Mouse (Mus musculus): ENCODE data around the gene Gm28778.
A peak's percentile ranks its signal among the peaks of the same experiment; 100 is the strongest.
"Not testable (repeated sequence)": the region's sequence is repeated elsewhere in the genome, so short reads cannot be mapped to it uniquely, and the experiment has no call there.

The Gm28778 gene

DNA sequence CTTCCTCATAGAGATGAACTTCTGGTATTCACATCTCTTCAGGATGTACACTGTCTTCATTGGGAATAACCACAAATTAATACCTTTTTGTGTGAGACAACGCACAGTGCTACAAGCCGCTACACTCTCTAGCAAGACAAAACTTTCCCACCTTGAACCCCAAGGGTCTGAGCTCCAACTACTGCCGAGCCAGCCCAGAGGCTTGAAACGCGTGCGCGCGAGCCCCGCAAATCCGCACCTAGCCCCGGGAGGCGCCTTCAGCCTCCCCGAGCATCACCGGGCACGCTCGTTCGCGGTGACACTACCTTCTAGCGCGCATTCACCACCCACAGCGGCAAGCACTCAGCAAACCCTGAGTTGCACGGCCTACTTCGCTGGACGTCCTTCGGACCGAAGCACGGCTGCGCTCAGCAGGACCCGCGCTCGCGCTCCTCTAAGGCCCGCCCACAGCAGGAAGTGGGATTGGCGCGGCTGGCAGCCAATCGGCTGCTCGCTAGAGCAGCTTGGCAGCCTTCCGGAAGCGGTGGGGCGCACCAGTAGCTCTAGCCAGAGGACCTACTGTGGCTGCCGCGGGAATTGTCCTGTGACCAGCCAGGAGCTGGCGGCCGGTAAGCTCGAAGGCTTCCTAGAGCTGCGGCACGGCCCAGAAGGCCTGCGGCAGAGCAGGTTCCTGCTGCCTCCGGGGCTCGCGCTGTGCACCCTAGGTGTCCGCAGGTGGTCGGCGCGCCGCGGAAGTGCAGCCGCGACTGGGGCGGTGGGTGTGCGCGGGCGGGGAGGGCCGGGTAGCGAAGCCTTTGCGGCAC lies at the start of gene Gm28778, which contains the start of the genes Pms1 and Ormdl1:
Gene Gm28778, plus strand, starts transcription at position 531 of the 803 bp plus-strand sequence.
Gene Pms1, minus strand, starts transcription at position 438 of the 803 bp plus-strand sequence.
Gene Ormdl1, plus strand, starts transcription at position 515 of the 803 bp plus-strand sequence.
- DNase-seq, result peak; percentile 97

DNA sequence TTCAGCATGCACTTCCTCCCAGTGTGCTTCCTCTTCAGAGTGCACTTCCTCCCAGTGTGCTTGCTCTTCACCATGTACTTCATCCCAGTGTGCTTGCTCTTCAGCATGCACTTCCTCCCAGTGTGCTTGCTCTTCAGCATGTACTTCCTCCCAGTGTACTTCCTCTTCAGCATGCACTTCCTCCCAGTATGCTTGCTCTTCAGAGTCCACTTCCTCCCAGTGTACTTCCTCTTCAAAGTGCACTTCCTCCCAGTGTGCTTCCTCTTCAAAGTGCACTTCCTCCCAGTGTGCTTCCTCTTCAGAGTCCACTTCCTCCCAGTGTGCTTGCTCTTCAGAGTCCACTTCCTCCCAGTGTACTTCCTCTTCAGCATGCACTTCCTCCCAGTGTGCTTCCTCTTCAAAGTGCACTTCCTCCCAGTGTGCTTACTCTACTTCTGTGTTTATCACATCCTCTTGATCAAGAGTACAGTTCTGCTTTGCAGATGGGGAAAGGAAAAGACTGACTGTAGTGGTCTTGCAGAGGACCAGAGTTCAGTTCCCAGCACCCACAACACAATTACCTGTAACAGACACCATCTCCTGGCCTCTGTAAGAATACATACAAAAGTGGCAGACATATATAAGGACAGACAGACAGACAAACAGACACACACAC lies 31.8 kb upstream of the Gm28778 start:
- not testable (repeated sequence) for DNase-seq

DNA sequence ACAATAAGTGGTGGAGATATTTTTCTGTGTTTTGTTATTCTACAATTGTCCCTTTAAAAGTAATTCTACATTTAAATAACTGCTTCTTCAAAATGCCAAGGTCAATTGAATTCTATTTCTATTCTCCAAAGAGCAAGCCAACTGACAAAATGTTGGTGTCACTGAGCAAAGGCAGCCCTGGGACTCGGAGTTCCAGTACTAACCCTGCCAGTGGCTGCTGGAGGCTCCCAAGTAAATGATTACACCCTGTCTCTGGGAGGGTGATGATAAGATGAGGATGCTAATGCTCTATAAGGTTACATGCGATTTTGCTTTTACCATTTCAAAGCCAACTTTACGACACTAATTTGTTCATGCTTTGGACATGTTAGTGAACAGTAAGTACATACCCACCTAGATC lies 27.0 kb upstream of the Gm28778 start:
- DNase-seq, result no peak

DNA sequence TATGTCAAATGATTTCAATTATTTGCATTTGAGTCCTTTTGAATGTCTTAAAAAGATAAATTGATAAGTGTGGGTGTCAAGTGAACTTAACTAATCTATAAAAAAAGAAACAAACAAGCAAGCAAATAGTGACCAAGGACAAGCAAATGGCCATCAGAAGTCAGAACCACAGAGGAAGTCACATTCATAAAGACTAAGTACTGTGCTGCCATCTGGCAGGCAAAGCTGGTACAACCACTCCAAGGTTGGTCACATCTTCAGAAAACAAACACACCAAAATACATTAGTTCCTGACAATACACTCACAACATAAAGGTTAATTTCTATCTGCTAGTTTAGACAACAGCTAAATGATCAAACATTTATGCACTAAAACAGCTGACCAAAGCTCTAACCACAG lies 24.3 kb upstream of the Gm28778 start:
- peak in 1 of 2 experiments; percentile 19 for DNase-seq

DNA sequence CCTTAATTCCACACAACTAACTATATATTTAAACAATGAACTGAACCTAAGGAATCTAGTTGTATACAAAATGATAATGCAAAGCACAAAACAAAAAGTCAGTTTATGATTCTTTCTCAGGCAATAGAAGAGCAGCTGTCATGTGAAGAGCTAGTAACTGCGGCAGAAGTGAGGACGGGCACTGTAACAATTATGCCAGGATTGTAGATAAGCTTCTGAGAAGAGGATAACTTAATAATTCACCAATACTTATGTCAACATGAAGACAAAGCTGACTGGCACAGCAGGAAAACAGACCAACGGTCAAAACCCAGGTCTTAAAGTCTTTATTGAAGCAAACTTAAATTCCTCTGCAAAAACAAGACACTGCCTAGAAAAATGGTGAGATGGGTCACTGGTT lies 5.7 kb upstream of the Gm28778 start:
- DNase-seq, result no peak

DNA sequence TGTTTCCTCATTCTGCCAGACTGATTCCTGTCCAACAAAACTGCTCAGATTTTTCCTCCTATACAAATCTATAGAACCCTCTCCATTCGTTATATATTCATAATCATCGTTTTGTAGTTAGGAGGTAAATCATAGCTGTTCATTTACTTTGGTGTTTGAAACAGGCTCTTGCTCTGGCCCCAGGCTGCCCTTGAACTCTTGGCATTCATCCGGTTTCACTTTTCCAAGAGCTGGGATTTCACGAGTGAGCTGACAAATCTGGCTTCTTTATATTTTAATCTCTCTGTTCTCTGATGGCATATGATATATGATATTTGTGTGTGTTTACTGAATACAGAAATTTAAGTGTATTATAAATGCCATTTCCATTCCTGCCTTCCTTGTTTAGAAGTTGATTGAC lies 3.6 kb downstream of the Gm28778 start:
- DNase-seq, result no peak

DNA sequence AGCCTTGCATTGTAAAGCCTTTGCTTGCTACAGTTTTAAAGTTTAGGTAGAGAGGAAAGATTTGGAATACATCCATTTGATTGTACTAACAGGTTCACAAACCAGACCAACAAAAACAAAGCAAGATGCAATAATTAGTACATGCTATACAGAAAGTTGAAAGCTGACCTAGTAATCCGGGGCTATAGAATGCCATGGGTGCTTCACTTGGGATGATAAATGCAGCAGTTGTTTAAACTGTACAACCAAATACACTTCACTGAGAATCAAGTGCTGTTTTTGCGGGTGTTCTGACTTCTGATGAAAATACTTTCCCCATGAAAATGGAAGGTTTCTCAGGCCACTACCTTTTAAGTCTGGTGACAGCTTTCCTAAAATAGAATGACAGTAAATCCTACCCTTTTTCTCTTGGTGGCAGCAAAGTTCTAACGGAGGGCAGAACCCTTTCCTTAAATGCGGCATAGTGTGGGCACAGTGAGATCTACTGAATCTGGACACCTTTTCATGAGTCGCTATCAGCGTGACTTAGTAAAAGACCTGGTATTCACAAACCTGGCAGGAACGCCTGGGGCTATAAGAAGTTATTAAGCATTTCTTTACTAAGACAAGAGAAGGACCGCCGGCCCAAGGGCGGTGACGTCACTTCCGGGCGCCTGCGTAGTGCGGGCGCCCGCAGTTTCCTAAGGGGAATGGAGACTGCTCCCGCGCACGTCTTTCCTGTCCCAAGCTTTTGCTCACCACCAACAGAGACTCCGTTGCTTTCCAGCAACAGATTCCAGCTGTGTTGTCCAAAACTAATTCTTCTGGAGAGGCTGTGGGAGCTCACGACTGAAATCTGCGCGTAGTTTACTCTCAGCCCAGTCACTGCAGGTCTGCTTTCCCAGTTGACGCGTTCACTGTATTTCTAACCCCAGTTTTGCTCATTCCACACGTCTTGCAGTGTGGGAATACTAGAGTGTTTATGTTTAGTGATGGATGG lies 16.4 kb downstream of the Gm28778 start, which contains the start of gene Osgepl1:
Gene Osgepl1, plus strand, starts transcription at position 636 of the 979 bp plus-strand sequence.
- DNase-seq, result peak; percentile 88 to 89

DNA sequence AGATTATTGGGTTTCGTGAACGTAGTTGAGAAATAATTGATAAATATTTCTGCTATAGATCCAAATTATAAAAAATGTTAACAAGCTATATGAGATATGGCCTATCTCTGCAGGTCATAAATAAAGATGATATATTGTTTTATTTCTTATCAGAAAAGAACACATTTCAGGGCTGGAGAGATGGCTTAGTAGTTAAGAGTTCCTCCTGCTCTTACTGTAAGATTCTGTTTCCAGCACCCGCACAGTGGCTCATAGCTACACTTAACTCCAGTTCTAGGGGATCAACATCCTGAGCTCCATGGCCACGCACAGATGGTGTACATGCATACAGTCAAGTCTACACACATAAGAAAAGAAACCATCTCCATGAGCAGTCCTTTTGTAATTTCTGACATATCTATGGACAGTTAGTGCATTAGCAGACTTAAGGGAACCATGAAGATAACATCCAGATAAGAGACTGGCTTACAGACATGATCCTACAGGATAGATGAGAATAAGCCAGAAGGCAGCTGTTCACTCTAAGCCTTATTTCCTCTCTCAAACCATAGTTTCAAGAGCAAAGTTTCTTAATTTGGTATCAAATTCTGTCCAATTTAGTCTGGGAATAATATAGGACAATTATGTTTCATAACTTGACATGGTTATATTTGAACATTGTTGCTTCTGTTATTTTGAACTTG lies 24.9 kb downstream of the Gm28778 start:
- DNase-seq, result no peak

DNA sequence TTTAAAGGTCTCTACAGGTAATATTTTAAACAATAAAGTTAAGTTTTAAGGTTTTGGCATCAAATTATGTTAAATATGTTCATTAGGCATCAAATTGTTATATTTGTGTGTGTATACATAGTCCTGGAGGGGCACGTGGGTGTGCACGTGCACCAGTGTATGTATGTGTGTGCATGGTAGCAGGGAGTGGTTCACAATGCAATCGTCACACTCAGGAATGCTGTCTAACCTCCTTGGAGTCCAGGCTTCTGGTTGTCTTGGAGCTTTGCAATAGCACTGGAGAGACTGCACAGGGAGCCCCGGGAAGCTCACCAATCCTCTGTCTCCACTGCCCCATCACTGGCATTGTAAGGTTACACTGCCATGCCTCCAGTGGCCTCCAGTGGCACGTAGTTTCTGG lies 26.3 kb downstream of the Gm28778 start:
- DNase-seq, result no peak

DNA sequence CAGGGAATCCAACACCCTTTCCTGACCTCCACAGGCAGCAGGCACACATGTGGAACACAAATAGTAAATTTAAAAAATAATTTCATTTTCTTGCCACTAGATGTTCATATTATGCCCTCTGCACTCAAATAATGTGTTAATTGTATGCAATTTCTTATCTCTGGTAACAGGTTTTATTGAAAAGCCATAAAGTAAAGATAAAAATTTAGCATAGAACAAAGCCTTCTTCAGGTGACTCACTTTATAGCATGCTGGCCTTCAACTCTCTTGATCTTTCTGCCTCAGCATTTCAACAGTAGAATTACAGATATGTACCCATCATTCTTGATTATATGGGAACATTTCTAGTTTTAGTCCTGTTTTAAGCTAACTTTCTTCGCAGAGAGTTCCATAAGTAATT lies 27.4 kb downstream of the Gm28778 start:
- no peak for DNase-seq

DNA sequence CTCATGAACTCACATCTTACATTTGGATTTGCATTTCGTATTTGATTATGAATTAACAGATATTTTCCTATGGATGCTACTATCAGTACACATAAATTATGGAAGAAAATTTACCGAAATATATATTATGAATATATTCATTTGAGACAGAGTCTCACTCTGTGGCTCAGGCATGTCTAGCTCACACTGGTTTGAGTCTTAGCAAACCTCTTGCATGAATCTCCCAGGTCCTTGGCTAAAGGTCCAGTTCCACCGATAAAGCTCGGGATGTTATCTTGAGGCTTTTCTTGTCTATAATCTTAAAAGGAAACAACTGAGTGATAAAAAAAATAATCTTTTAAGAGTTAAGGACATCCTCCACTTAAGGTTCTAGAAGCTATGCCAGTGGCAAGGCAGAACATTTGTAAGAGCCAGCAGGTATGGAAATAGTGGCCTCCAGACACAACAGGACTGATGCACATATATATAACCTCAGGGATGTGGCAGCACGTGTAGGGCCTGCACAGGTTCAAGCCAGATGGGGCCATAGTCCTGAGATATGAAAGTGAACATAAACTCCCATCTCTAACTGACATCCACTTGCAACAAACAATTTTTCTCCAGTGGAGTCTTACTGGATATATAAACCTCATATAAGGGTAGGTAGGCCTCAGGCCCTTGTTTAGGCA lies 28.1 kb downstream of the Gm28778 start:
- no peak for DNase-seq

DNA sequence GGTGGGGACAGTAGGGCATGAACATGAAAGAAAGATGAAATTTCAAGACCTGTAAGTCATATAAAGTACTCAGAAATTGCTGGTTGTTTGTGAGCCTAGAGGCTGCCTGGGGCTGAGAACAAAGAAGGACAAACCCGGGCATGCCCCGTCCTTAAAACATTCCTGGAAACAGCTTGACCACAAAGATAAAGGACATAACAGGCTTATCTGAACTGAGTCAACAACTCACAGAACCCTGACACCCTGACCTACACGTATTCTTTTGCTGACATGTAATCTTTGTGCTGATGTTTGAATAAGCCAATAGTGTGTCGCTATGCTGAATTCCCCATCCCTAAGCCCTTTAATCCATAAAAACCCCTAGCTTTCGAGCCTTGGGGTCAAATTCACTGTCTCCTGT lies 36.6 kb downstream of the Gm28778 start:
- not testable (repeated sequence) for DNase-seq

DNA sequence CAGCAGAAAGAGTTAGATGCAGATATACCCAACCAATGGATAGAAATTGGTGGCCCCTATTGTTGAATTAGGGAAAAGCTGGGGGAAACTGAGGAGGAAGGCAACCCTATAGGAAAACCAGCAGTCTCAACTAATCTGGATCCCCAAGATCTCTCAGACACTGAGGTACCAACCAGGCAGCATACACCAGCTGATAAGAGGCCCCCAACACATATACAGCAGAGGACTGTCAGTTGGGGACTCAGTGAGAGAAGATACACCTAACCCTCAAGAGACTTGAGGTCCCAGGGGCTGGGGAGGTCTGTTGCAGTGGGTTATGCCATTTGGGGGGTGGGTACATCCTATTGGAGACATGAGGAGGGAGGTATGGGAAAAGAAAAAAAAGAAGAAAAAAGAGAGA lies 38.6 kb downstream of the Gm28778 start:
- no peak for DNase-seq

DNA sequence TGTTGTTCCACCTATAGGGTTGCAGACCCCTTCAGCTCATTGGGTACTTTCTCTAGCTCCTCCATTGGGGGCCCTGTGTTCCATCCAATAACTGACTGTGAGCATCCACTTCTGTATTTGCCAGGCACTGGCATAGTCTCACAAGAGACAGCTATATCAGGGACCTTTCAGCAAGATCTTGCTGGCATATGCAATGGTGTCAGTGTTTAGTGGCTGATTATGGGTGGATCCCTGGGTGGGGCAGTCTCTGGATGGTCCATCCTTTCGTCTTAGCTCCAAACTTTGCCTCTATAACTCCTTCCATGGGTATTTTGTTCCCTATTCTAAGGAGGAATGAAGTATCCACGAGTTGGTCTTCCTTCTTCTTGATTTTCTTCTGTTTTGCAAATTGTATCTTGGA lies 40.5 kb downstream of the Gm28778 start:
- DNase-seq, result not testable (repeated sequence)

DNA sequence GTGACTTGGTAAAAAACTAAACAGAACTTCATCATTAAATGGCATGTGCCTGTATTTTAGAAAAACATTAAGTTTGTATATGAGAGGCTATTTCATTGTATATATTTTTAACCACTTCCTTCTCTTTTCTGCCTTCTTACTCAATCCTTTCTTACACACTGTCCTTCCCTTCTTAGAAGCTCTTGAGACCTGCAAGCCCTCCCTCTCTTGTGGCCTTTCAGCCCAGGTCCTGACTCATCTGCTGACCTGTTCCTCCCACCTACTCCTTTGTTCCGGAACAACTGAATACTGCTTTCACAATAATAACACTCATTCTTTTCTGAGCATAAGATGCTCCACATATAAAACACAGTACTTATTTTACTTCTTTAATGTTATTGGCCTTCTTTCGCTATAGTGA lies 44.2 kb downstream of the Gm28778 start:
- DNase-seq, result no peak

DNA sequence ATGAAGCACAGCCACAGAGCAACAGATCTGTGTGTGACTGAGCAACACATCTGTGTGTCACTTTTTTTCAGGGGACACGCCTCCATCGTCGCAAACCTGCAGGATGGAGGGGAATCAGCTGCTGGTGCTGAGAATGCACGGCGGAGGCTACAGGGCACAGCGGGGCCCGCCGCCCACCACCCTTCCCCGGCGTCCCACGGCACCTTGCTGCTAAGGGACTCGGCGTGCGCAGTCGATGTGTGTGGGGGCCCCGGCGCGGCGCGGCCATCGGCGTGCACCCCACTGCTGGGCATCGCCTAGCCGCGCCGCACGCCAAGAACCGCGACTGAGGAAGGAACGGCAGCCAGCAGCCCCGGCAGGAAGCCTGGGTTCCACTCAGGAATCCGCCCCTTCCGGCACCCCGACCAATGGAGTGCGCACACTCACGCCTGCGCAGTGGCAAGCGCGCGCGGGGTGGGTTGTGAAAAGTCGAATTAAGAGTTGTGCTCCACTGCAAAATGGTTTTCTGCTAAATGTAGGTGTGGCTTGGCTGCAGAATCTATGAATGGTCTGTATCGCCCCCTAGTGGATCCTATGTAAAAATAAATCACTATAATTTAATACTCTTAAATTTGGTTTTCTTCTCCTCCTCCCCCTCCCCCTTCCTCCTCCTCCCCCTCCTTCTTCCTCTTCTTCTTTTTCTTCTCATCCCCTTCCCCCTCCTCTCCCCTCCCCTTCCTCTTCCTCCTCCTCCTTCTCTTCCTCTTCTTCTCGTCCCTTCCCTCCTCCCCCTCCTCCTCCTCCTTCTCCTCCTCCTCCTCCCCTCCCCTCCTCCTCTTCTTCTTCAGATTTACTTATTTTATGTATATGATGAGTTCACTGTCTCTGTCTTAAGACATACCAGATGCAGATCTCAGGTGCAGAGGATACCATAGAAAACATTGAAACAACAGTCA lies 55.7 kb downstream of the Gm28778 start, which contains the start of the genes Asdurf, Gm28551 and Asnsd1:
Gene Asdurf, minus strand, starts transcription at position 293 of the 935 bp plus-strand sequence.
Gene Gm28551, minus strand, starts transcription at position 341 of the 935 bp plus-strand sequence.
Gene Asnsd1, minus strand, starts transcription at position 426 of the 935 bp plus-strand sequence.
- peak; percentile 98 to 99 for DNase-seq

DNA sequence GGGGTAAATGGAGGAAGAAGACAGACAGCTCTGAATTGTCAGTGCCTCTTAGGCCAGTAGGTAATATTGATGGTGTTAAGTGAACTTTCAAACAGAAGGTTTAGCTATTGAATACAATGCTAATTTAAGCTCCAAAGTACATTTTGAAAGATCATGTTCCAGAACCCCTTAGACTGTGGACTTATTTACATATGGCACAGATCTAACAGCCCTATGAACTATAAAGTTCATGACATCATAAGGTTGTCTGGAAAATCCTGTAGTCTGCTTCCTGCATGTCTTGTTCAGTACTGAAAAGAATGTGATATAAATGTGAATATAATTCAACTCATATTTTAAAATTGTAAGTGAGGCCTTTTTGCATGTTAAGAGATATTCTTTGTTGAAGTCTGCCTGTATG lies 62.1 kb downstream of the Gm28778 start:
- no peak for DNase-seq
